Mouse (Mus musculus) central nervous system, embryonic 14 days (tissue): ENCODE measurements around the gene Colca2. TPM values are rescaled to one million over a fixed set of nuclear protein-coding genes. Genes with fewer than 3 reads are reported as not detected.

Experiments
- polyA plus RNA-seq: library from polyadenylated mRNA; depleted of rRNA; stranded (reverse); fragments of >200 nt; gene quantifications from 2 replicates; pipeline ENCODE4 v1.2.3, GENCODE M21; 2012; rRNA removed

Gene Colca2
- polyA plus RNA-seq, result 1.2 and 1.9 TPM in 2 replicates

GRCm38 (mm10) chr9:51278500-51279381 is at the start of gene Colca2:
Colca2 (minus strand) TSS chr9:51278569.

Other genes starting within 250 kb of the Colca2 start
- gene Btg4, start 217.7 kb downstream of the Colca2 start, polyA plus RNA-seq, result not detected in 2 replicates
- 1.00 and 1.6 TPM in 2 replicates for gene Layn, start 201.5 kb downstream of the Colca2 start, polyA plus RNA-seq
- gene 4833427G06Rik, start 176.5 kb downstream of the Colca2 start, polyA plus RNA-seq, result 0.69 and 1.1 TPM in 2 replicates
- 0.05 TPM in 2 replicates for gene Gm32742, start 113.1 kb downstream of the Colca2 start, polyA plus RNA-seq
- 0.17 and 0.21 TPM in 2 replicates for gene Pou2af1, start 64.9 kb downstream of the Colca2 start, polyA plus RNA-seq
- gene 1810046K07Rik, start 50.3 kb upstream of the Colca2 start, polyA plus RNA-seq, result not detected in 2 replicates